Mouse (Mus musculus): ENCODE data around the gene Map7. TPM values are rescaled to one million over a fixed set of nuclear protein-coding genes. Genes with fewer than 3 reads are reported as not detected.

Gene Map7
- polyA plus RNA-seq, 1 experiment from 2014 or later, result 9.9 TPM

GRCm38 (mm10) chr10:20201236-20201635 lies 53.0 kb downstream of the Map7 start:
- H3K27ac ChIP-seq (replicated peaks), result no peak overlapping the region; the same call in 1 of the 2 replicates
- no peak overlapping the region for H3K4me3 ChIP-seq

GRCm38 (mm10) chr10:20202171-20202570 lies 53.9 kb downstream of the Map7 start:
- no peak for DNase-seq (ENCODE audit: low spot score)
- WGBS, result 69% methylated on average over 9 of the region's 9 CpGs
- Histone ChIP-seq H3K27me3 (ENCODE audit: low read depth, poor library complexity, severe bottlenecking) (0 out of 2 replicates have a peak, but pooled peaks cover 5% of the 10 kb centered on the region), H3K4me3 (no peak overlapping the region), H3K27ac (replicated peaks) (no peak overlapping the region), H3K9me3 (replicated peaks) (no peaks in the 10 kb centered on the region), H3K36me3 (no peaks in the 10 kb centered on the region), H3K4me1 (peaks cover 53% of the 10 kb centered on the region)

More at GRCm38 (mm10) chr10:20201236-20201635, 53.0 kb downstream of the Map7 start:
- peaks cover 44% of the 10 kb centered on the region for H3K4me1 ChIP-seq
- no peaks in the 10 kb centered on the region for H3K9me3 ChIP-seq (replicated peaks)
- 0 out of 2 replicates have a peak, but pooled peaks cover 5% of the 10 kb centered on the region for H3K27me3 ChIP-seq (ENCODE audit: low read depth, poor library complexity, severe bottlenecking)
- no peaks in the 10 kb centered on the region for H3K36me3 ChIP-seq
- 35% methylated on average over 3 of the region's 3 CpGs for WGBS
- no peak for DNase-seq (ENCODE audit: low spot score)

GRCm38 (mm10) chr10:20202818-20203217 lies 54.5 kb downstream of the Map7 start:
- no peaks in the 10 kb centered on the region for H3K36me3 ChIP-seq
- no peaks in the 10 kb centered on the region for H3K9me3 ChIP-seq (replicated peaks)
- 74% methylated on average over 6 of the region's 6 CpGs for WGBS
- no peak for DNase-seq (ENCODE audit: low spot score)
- 0 out of 2 replicates have a peak, but pooled peaks cover 5% of the 10 kb centered on the region for H3K27me3 ChIP-seq (ENCODE audit: low read depth, poor library complexity, severe bottlenecking)
- H3K27ac ChIP-seq (replicated peaks), result no peak overlapping the region; the same call in 1 of the 2 replicates
- H3K4me3 ChIP-seq, result no peak overlapping the region
- peaks cover 54% of the 10 kb centered on the region for H3K4me1 ChIP-seq

GRCm38 (mm10) chr10:20203502-20203901 lies 55.2 kb downstream of the Map7 start:
- no peak overlapping the region for H3K27ac ChIP-seq (replicated peaks)
- peaks cover 54% of the 10 kb centered on the region for H3K4me1 ChIP-seq
- no peaks in the 10 kb centered on the region for H3K9me3 ChIP-seq (replicated peaks)
- no peak for DNase-seq (ENCODE audit: low spot score)
- no peak overlapping the region for H3K4me3 ChIP-seq
- no peaks in the 10 kb centered on the region for H3K36me3 ChIP-seq
- H3K27me3 ChIP-seq (ENCODE audit: low read depth, poor library complexity, severe bottlenecking), result 0 out of 2 replicates have a peak, but pooled peaks cover 5% of the 10 kb centered on the region
- WGBS, result 92% methylated on average over 6 of the region's 6 CpGs

- DNase-seq (ENCODE audit: low spot score), result peak; percentile 51
- Histone ChIP-seq H3K27ac (replicated peaks) (peak overlapping the region; percentile 84), H3K4me3 (peak overlapping the region; percentile 45), H3K9me3 (replicated peaks) (no peaks in the 10 kb centered on the region), H3K36me3 (no peaks in the 10 kb centered on the region), H3K4me1 (peaks cover 52% of the 10 kb centered on the region), H3K27me3 (ENCODE audit: low read depth, poor library complexity, severe bottlenecking) (0 out of 2 replicates have a peak, but pooled peaks cover 5% of the 10 kb centered on the region)
- 18% methylated on average over 20 of the region's 20 CpGs for WGBS
Observed at GRCm38 (mm10) chr10:20204696-20205431, 56.6 kb downstream of the Map7 start.

- Histone ChIP-seq H3K4me3 (peak overlapping the region; percentile 29), H3K4me1 (peaks cover 39% of the 10 kb centered on the region), H3K27me3 (ENCODE audit: low read depth, poor library complexity, severe bottlenecking) (0 out of 2 replicates have a peak, but pooled peaks cover 5% of the 10 kb centered on the region), H3K27ac (replicated peaks) (peak overlapping the region; percentile 57; the same call in 1 of the 2 replicates), H3K36me3 (no peaks in the 10 kb centered on the region), H3K9me3 (replicated peaks) (no peaks in the 10 kb centered on the region)
- 74% methylated on average over 7 of the region's 7 CpGs for WGBS
- no peak for DNase-seq (ENCODE audit: low spot score)
Observed at GRCm38 (mm10) chr10:20206966-20207365, 58.7 kb downstream of the Map7 start.

GRCm38 (mm10) chr10:20209609-20210341 lies 61.5 kb downstream of the Map7 start:
- 88% methylated on average over 5 of the region's 5 CpGs for WGBS
- H3K27ac ChIP-seq (replicated peaks), result no peak overlapping the region
- no peak overlapping the region for H3K4me3 ChIP-seq
- H3K4me1 ChIP-seq, result peaks cover 23% of the 10 kb centered on the region
- H3K27me3 ChIP-seq (ENCODE audit: low read depth, poor library complexity, severe bottlenecking), result no peaks in the 10 kb centered on the region
- no peak for DNase-seq (ENCODE audit: low spot score)
- no peaks in the 10 kb centered on the region for H3K36me3 ChIP-seq
- H3K9me3 ChIP-seq (replicated peaks), result no peaks in the 10 kb centered on the region

- 82% methylated on average over 4 of the region's 4 CpGs for WGBS
- Histone ChIP-seq H3K9me3 (replicated peaks) (no peaks in the 10 kb centered on the region), H3K27ac (replicated peaks) (no peak overlapping the region), H3K36me3 (no peaks in the 10 kb centered on the region), H3K4me1 (no peaks in the 10 kb centered on the region), H3K4me3 (no peak overlapping the region), H3K27me3 (ENCODE audit: low read depth, poor library complexity, severe bottlenecking) (no peaks in the 10 kb centered on the region)
- DNase-seq (ENCODE audit: low spot score), result no peak
Observed at GRCm38 (mm10) chr10:20214418-20214817, 66.1 kb downstream of the Map7 start.

- no peak for DNase-seq (ENCODE audit: low spot score)
- WGBS, result 84% methylated on average over 6 of the region's 6 CpGs
- H3K4me1 ChIP-seq, result no peaks in the 10 kb centered on the region
- no peaks in the 10 kb centered on the region for H3K36me3 ChIP-seq
- H3K4me3 ChIP-seq, result no peak overlapping the region
- no peak overlapping the region for H3K27ac ChIP-seq (replicated peaks)
- H3K9me3 ChIP-seq (replicated peaks), result no peaks in the 10 kb centered on the region
- no peaks in the 10 kb centered on the region for H3K27me3 ChIP-seq (ENCODE audit: low read depth, poor library complexity, severe bottlenecking)
Observed at GRCm38 (mm10) chr10:20216982-20217381, 68.7 kb downstream of the Map7 start.

GRCm38 (mm10) chr10:20218866-20219265 lies 70.6 kb downstream of the Map7 start:
- Histone ChIP-seq H3K9me3 (replicated peaks) (no peaks in the 10 kb centered on the region), H3K27ac (replicated peaks) (no peak overlapping the region), H3K36me3 (no peaks in the 10 kb centered on the region), H3K4me1 (no peaks in the 10 kb centered on the region), H3K27me3 (ENCODE audit: low read depth, poor library complexity, severe bottlenecking) (no peaks in the 10 kb centered on the region), H3K4me3 (no peak overlapping the region)
- WGBS, result 83% methylated on average over 4 of the region's 4 CpGs
- no peak for DNase-seq (ENCODE audit: low spot score)

GRCm38 (mm10) chr10:20219538-20219937 lies 71.3 kb downstream of the Map7 start:
- WGBS, result 88% methylated on average over 8 of the region's 8 CpGs

GRCm38 (mm10) chr10:20220443-20221071 lies 72.3 kb downstream of the Map7 start:
- Histone ChIP-seq H3K4me3 (no peak overlapping the region), H3K27me3 (ENCODE audit: low read depth, poor library complexity, severe bottlenecking) (no peaks in the 10 kb centered on the region), H3K36me3 (no peaks in the 10 kb centered on the region), H3K4me1 (no peaks in the 10 kb centered on the region), H3K27ac (replicated peaks) (no peak overlapping the region), H3K9me3 (replicated peaks) (no peaks in the 10 kb centered on the region)
- DNase-seq (ENCODE audit: low spot score), result no peak
- WGBS, result 81% methylated on average over 10 of the region's 10 CpGs

More at GRCm38 (mm10) chr10:20219538-20219937, 71.3 kb downstream of the Map7 start:
- Histone ChIP-seq H3K4me1 (no peaks in the 10 kb centered on the region), H3K27me3 (ENCODE audit: low read depth, poor library complexity, severe bottlenecking) (no peaks in the 10 kb centered on the region), H3K4me3 (no peak overlapping the region), H3K9me3 (replicated peaks) (no peaks in the 10 kb centered on the region), H3K27ac (replicated peaks) (no peak overlapping the region), H3K36me3 (no peaks in the 10 kb centered on the region)
- no peak for DNase-seq (ENCODE audit: low spot score)

Data from midbrain, embryonic 10.5 days (tissue).